Mouse (Mus musculus): ENCODE measurements at regions not wholly inside any gene's neighbourhood (a gene's known extent, or its start where the extent isn't known, plus 50 kb on each side); places are given as distances from the start of the nearest gene placed in this dataset.

- H3K4me1 ChIP-seq = no peaks in the 10 kb centered on the region
- H3K9me3 ChIP-seq (replicated peaks) = no peaks in the 10 kb centered on the region
- H3K4me3 ChIP-seq = no peak overlapping the region
- WGBS = 64% methylated on average over 1 of the region's 1 CpGs
- no peaks in the 10 kb centered on the region for H3K27me3 ChIP-seq
- no peak for ATAC-seq
- no peak overlapping the region for H3K9ac ChIP-seq
- no peaks in the 10 kb centered on the region for H3K36me3 ChIP-seq (ENCODE audit: poor library complexity, severe bottlenecking)
- H3K27ac ChIP-seq = no peak overlapping the region
- H3K4me2 ChIP-seq = no peak overlapping the region
Observed at GRCm38 (mm10) chr10:53852091-53852490, 101.2 kb upstream of the Fam184a start.

- no peak for ATAC-seq
- H3K27me3 ChIP-seq = no peaks in the 10 kb centered on the region
- H3K27ac ChIP-seq = no peak overlapping the region
- no peak overlapping the region for H3K9ac ChIP-seq
- H3K4me2 ChIP-seq = no peak overlapping the region
- 86% methylated on average over 4 of the region's 4 CpGs for WGBS
- H3K36me3 ChIP-seq (ENCODE audit: poor library complexity, severe bottlenecking) = no peaks in the 10 kb centered on the region
- H3K9me3 ChIP-seq (replicated peaks) = no peaks in the 10 kb centered on the region
- H3K4me1 ChIP-seq = no peaks in the 10 kb centered on the region
- no peak overlapping the region for H3K4me3 ChIP-seq
Observed at GRCm38 (mm10) chr10:53850568-53850967, 99.6 kb upstream of the Fam184a start.

- Histone ChIP-seq H3K9ac (no peak overlapping the region), H3K27ac (no peak overlapping the region), H3K27me3 (no peaks in the 10 kb centered on the region), H3K4me1 (no peaks in the 10 kb centered on the region), H3K4me2 (no peak overlapping the region), H3K36me3 (ENCODE audit: poor library complexity, severe bottlenecking) (no peaks in the 10 kb centered on the region), H3K4me3 (no peak overlapping the region), H3K9me3 (replicated peaks) (no peaks in the 10 kb centered on the region)
- WGBS = 82% methylated on average over 2 of the region's 2 CpGs
- ATAC-seq = no peak
Observed at GRCm38 (mm10) chr10:53813244-53813620, 62.3 kb upstream of the Fam184a start.

GRCm38 (mm10) chr10:53812597-53813243, 61.8 kb upstream of the Fam184a start:
- Histone ChIP-seq H3K36me3 (ENCODE audit: poor library complexity, severe bottlenecking) (no peaks in the 10 kb centered on the region), H3K4me2 (no peak overlapping the region), H3K4me3 (no peak overlapping the region), H3K27me3 (no peaks in the 10 kb centered on the region), H3K9ac (no peak overlapping the region), H3K4me1 (no peaks in the 10 kb centered on the region), H3K27ac (no peak overlapping the region), H3K9me3 (replicated peaks) (no peaks in the 10 kb centered on the region)
- no peak; the same call in 1 of the 2 replicates for ATAC-seq
- WGBS = 26% methylated on average over 7 of the region's 7 CpGs

GRCm38 (mm10) chr10:53811904-53812596, 61.1 kb upstream of the Fam184a start:
- WGBS = 71% methylated on average over 14 of the region's 14 CpGs
- no peak overlapping the region for H3K27ac ChIP-seq
- peak; percentile 63; the same call in 1 of the 2 replicates for ATAC-seq

GRCm38 (mm10) chr10:53806697-53807096, 55.8 kb upstream of the Fam184a start:
- Histone ChIP-seq H3K27me3 (no peaks in the 10 kb centered on the region), H3K36me3 (ENCODE audit: poor library complexity, severe bottlenecking) (no peaks in the 10 kb centered on the region), H3K9ac (no peak overlapping the region), H3K4me1 (no peaks in the 10 kb centered on the region), H3K9me3 (replicated peaks) (no peaks in the 10 kb centered on the region), H3K27ac (no peak overlapping the region), H3K4me3 (no peak overlapping the region), H3K4me2 (no peak overlapping the region)
- no peak for ATAC-seq
- 57% methylated on average over 8 of the region's 8 CpGs for WGBS

More at GRCm38 (mm10) chr10:53811904-53812596, 61.1 kb upstream of the Fam184a start:
- H3K9ac ChIP-seq = no peak overlapping the region
- no peaks in the 10 kb centered on the region for H3K9me3 ChIP-seq (replicated peaks)
- no peak overlapping the region for H3K4me3 ChIP-seq
- no peak overlapping the region for H3K4me2 ChIP-seq
- no peaks in the 10 kb centered on the region for H3K27me3 ChIP-seq
- H3K4me1 ChIP-seq = no peaks in the 10 kb centered on the region
- H3K36me3 ChIP-seq (ENCODE audit: poor library complexity, severe bottlenecking) = no peaks in the 10 kb centered on the region

- H3K27ac ChIP-seq = no peak overlapping the region
- WGBS = 68% methylated on average over 7 of the region's 7 CpGs
- H3K36me3 ChIP-seq (ENCODE audit: poor library complexity, severe bottlenecking) = no peaks in the 10 kb centered on the region
- no peaks in the 10 kb centered on the region for H3K27me3 ChIP-seq
- H3K4me1 ChIP-seq = no peaks in the 10 kb centered on the region
- ATAC-seq = no peak
- no peak overlapping the region for H3K9ac ChIP-seq
- no peaks in the 10 kb centered on the region for H3K9me3 ChIP-seq (replicated peaks)
- H3K4me2 ChIP-seq = no peak overlapping the region
- no peak overlapping the region for H3K4me3 ChIP-seq
Observed at GRCm38 (mm10) chr10:53801048-53801641, 50.2 kb upstream of the Fam184a start.
